Mouse (Mus musculus) stomach, embryonic 14.5 days (tissue): ENCODE results near the gene Saxo2. TPM values are rescaled to one million over a fixed set of nuclear protein-coding genes. Genes with fewer than 3 reads are reported as not detected.

Experiments
- polyA plus RNA-seq: library from polyadenylated mRNA; unstranded; fragments of >200 nt; fragmentation: Nextera tagmentation; extraction: Ambion mirVana; gene quantifications from 2 replicates; pipeline ENCODE4 v1.2.1, GENCODE M21; 2014

The Saxo2 gene
- polyA plus RNA-seq, 1 experiment from 2014 or later, result 5.9 TPM

Other genes with a start within 250 kb of the Saxo2 start
- gene Efl1, start 86 bp upstream of the Saxo2 start, polyA plus RNA-seq, result 29.7 and 30.1 TPM in 2 replicates
- 14.7 and 15.1 TPM in 2 replicates for gene Mex3b, start 218.8 kb upstream of the Saxo2 start, polyA plus RNA-seq